Mouse (Mus musculus) skeletal muscle tissue, postnatal 0 days (tissue): ENCODE data around the gene Col2a1. TPM values are rescaled to one million over a fixed set of nuclear protein-coding genes. Genes with fewer than 3 reads are reported as not detected.

Source experiments
- polyA plus RNA-seq: library from polyadenylated mRNA; unstranded; fragments of >200 nt; fragmentation: Nextera tagmentation; extraction: Ambion mirVana; gene quantifications from 2 replicates; pipeline ENCODE4 v1.2.1, GENCODE M21; 2015

The Col2a1 gene
- 0.33 and 28.3 TPM in 2 replicates for polyA plus RNA-seq

DNA sequence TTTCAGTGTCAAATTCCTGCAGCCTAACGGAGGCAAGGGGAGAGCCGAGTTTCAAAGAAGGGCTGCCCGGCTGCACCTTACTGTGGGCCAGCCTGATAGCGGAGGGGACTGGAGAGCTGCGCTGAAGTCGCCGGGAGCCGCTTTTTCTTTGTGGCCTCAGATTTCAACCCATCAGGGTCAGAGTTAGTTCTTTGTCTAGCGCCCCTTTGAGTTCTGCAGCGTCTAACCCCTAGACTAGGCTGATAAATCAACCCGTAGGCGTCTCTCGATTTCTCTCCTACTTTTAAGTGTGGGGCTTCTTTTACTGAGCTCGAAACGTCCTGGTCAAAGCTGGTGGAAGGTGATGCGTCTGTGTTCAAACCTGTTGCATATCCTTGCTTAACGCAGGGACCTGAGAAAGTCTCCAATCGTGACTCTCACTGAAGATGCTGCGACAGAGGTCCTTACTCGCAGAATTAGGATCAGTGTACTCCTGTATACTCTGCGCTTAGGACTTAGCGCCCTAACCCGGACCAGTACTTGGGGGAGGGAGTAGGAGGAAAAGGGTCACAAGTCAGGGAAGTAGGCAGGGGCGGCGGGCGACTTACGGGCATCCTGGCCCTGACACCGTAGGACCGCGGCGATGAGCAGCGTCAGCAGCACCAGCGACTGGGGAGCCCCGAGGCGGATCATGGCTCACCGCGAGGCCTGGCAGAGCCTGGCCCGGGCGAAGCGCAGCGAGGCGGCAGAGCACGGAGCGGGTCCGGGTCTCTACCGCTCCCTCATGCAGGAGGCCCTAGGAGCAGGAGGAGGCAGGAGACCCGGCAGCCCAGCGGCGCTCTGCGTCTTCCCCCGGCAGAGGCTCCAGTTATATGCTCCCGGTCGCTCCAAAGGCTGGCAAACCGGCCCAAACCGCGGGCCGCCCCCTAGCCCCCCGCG is at the start of gene Col2a1:
Gene Col2a1, minus strand, starts transcription at position 874 of the 918 bp plus-strand sequence.

DNA sequence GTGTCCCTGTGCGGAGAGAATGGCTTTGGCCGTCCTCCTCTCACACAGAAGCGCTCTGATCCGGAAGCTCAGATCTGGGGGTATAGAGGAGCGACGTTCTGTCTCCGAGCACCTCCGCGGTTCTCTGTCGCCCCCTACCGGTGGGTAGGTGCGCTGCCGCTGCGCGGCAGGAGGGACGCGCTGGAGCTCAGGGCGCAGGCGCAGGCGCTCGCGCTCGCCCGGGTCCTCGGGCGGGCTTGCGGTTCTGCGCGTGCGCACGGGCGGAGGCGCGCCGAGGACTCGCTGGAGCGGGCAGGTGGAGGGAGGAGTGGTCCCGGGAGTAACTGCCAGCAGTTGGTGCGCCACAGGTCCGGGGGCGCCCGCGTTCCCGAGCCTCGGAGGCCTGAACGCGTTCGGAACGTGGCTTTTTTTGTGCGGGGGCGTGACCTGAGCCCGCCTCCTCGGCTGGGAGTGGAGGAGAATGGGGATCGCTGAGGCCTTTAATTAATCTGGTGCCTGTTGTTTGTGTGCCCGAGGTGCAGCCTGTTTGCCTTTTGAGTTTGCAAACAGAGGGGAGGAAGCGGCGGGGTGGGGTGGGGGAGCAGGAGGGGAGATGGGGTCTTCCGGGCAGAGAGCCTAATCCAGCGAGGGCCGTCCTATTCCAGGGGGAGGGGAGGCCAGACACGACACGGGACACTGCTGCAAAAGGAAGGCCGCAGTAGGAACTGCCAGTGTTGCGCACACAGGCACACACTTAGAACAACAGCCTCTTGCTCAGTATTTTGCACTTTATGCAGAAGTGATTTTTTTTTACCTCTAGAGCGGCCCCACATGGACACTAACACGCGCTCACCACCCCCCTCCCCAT is 40.3 kb downstream of the Col2a1 start, which contains the start of gene Tmem106c:
Gene Tmem106c, plus strand, starts transcription at position 212 of the 847 bp plus-strand sequence.

Other genes with a start within 250 kb of the Col2a1 start
- 6.3 and 8.1 TPM in 2 replicates for gene Rapgef3, start 236.7 kb downstream of the Col2a1 start, polyA plus RNA-seq
- 41.9 and 45.6 TPM in 2 replicates for gene Slc48a1, start 226.2 kb downstream of the Col2a1 start, polyA plus RNA-seq
- 14.8 and 16.8 TPM in 2 replicates for gene Hdac7, start 160.2 kb downstream of the Col2a1 start, polyA plus RNA-seq
- 0.21 and 0.31 TPM in 2 replicates for gene Vdr, start 94.1 kb downstream of the Col2a1 start, polyA plus RNA-seq
- gene Tmem106c, start 40.5 kb downstream of the Col2a1 start, polyA plus RNA-seq: 23.0 and 30.3 TPM in 2 replicates
- 396 and 442 TPM in 2 replicates for gene Pfkm, start 87.9 kb upstream of the Col2a1 start, polyA plus RNA-seq
- 8.0 and 9.2 TPM in 2 replicates for gene Senp1, start 89.0 kb upstream of the Col2a1 start, polyA plus RNA-seq
- 189 and 195 TPM in 2 replicates for gene Asb8, start 160.9 kb upstream of the Col2a1 start, polyA plus RNA-seq
- 0.09 and 0.19 TPM in 2 replicates for gene Ccdc184, start 162.5 kb upstream of the Col2a1 start, polyA plus RNA-seq
- gene Olfr288, start 190.8 kb upstream of the Col2a1 start, polyA plus RNA-seq: not detected in 2 replicates
- gene Gm44579, start 216.3 kb upstream of the Col2a1 start, polyA plus RNA-seq: not detected in 2 replicates
- gene Olfr287, start 216.4 kb upstream of the Col2a1 start, polyA plus RNA-seq: not detected in 2 replicates
- gene Olfr286, start 229.8 kb upstream of the Col2a1 start, polyA plus RNA-seq: not detected in 2 replicates